Mouse (Mus musculus): ENCODE data around the gene Chic1. TPM values are rescaled to one million over a fixed set of nuclear protein-coding genes. Genes with fewer than 3 reads are reported as not detected.

The Chic1 gene
- polyA plus RNA-seq, 1 experiment: not detected

DNA sequence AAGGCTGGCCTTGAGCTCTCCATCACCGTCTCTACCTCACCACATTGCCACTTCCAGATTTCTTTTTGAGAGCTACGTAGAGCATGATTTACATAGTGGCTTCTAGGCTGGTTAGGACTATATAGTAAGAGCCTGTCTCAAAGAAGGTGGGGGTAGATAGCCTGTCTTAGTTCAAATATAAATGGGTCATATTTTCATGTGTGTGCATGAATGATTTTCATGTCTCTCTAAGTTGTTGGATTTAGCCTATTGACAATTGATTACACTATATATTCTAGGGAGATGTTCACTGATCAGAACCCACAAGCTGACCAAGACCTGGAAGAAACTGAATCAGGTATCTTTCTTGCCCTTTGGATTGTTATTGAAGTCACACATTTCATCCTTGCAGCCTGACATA, 65.4 kb downstream of the Chic1 start, which contains the start of gene Gm26992:
TSS of gene Gm26992 (plus strand) at position 301 of the 400 bp plus-strand sequence.
- H3K4me1 ChIP-seq (ENCODE audit: control insufficient read depth, insufficient read depth, low read length): no peaks in the 10 kb centered on the region
- no peak within 1 kb of the TSS for H3K27ac ChIP-seq (ENCODE audit: insufficient read depth, low read depth, low read length)
- TF ChIP-seq POLR2A (IDR thresholded peaks at IDR 0.05; ENCODE audit: borderline replicate concordance, low read depth, low read length) (no peak), CTCF (IDR thresholded peaks at IDR 0.05; ENCODE audit: low read depth, low read length) (no peak)
- no peak within 1 kb of the TSS for H3K4me3 ChIP-seq (ENCODE audit: insufficient read depth, low read length)

DNA sequence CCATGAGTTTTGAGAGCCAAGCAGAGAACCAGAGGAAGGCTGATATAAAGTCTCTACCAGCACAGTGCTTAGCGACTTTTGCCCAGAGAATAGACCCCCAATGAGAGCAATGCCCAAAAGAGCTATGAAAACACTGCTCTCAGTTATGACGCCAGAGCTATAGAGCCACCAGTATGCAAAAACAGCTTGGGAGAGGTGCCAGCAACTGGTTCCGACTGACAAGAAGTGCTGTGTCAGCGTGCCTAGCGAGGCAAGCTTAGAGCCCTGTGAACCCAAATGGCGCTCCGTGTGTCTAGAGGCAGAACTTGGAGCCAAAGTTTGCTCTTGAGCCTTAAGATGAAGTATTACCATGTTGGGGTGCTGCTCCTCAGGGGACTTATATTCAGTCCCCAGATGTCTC, 71.4 kb downstream of the Chic1 start:
- no peak overlapping the region for H3K4me3 ChIP-seq (ENCODE audit: insufficient read depth, low read length)
- TF ChIP-seq CTCF (IDR thresholded peaks at IDR 0.05; ENCODE audit: low read depth, low read length): no peak
- TF ChIP-seq POLR2A (IDR thresholded peaks at IDR 0.05; ENCODE audit: borderline replicate concordance, low read depth, low read length): no peak
- H3K4me1 ChIP-seq (ENCODE audit: control insufficient read depth, insufficient read depth, low read length): no peaks in the 10 kb centered on the region
- no peak overlapping the region for H3K27ac ChIP-seq (ENCODE audit: insufficient read depth, low read depth, low read length)

DNA sequence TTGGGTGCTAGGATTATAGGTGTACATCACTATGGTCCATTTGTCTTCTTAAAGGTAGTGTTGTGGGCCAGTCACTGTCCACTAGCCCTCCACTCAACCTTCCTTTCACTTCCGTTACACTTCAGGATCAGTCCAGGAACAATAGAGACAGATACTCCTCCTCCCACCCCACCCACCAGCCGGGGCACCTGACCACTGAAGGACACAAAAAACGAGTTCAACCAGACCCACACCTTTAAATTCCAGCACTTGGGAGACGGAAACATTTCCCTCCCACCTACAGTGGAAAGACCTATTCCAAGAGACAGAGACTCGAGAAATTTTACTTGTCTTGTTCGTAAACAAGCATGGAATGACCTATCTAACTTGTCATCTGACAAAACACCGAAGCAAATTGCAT, 76.0 kb downstream of the Chic1 start:
- no peak overlapping the region for H3K27ac ChIP-seq (ENCODE audit: insufficient read depth, low read depth, low read length)
- no peak for TF ChIP-seq CTCF (IDR thresholded peaks at IDR 0.05; ENCODE audit: low read depth, low read length)
- no peak for TF ChIP-seq POLR2A (IDR thresholded peaks at IDR 0.05; ENCODE audit: borderline replicate concordance, low read depth, low read length)
- H3K4me3 ChIP-seq (ENCODE audit: insufficient read depth, low read length): no peak overlapping the region

DNA sequence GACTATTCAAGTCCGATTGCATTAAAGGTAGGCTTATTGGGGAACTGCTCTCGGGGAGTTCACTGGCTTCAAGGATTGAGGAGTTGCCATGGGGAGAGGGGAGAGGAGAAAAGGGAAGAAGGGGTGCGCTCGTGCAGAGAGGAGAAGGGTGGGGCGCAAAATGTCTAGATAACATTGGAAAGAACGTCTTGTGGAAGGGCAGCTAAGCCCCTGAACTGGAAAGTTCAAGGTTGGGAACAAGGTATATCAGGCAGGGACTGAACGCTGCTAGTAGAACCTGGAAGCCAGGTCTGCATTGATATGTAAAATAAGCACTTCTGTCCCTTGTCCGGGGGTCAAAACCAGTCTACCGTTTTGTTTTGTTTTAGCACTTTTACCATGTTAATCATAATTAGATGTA, 81.7 kb downstream of the Chic1 start:
- TF ChIP-seq CTCF (IDR thresholded peaks at IDR 0.05; ENCODE audit: low read depth, low read length) (no peak), POLR2A (IDR thresholded peaks at IDR 0.05; ENCODE audit: borderline replicate concordance, low read depth, low read length) (no peak)
- Histone ChIP-seq H3K4me1 (ENCODE audit: control insufficient read depth, insufficient read depth, low read length) (no peaks in the 10 kb centered on the region), H3K4me3 (ENCODE audit: insufficient read depth, low read length) (no peak overlapping the region), H3K27ac (ENCODE audit: insufficient read depth, low read depth, low read length) (no peak overlapping the region)

More for the DNA sequence above, 76.0 kb downstream of the Chic1 start:
- no peaks in the 10 kb centered on the region for H3K4me1 ChIP-seq (ENCODE audit: control insufficient read depth, insufficient read depth, low read length)

DNA sequence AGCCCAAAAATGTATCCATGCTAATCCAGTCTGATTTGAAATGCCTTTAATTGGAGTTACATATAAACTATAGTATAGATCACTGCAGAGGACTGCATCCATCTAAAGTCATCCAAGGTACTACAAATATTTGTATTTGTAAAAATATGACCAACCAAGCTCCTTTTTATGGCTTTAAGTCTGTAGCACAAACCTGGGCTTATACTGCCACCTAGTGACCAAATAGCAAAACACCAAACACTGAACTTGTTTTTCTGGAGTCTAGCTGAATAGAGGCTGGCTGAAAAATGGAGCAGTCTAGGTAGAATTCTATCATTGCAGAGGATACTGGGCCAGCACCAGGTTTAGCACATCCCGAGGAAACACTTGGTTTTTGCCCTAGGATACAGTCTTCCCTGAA, 84.5 kb downstream of the Chic1 start:
- H3K4me3 ChIP-seq (ENCODE audit: insufficient read depth, low read length): no peak overlapping the region
- no peak for TF ChIP-seq POLR2A (IDR thresholded peaks at IDR 0.05; ENCODE audit: borderline replicate concordance, low read depth, low read length)
- TF ChIP-seq CTCF (IDR thresholded peaks at IDR 0.05; ENCODE audit: low read depth, low read length): no peak
- no peaks in the 10 kb centered on the region for H3K4me1 ChIP-seq (ENCODE audit: control insufficient read depth, insufficient read depth, low read length)
- H3K27ac ChIP-seq (ENCODE audit: insufficient read depth, low read depth, low read length): no peak overlapping the region

DNA sequence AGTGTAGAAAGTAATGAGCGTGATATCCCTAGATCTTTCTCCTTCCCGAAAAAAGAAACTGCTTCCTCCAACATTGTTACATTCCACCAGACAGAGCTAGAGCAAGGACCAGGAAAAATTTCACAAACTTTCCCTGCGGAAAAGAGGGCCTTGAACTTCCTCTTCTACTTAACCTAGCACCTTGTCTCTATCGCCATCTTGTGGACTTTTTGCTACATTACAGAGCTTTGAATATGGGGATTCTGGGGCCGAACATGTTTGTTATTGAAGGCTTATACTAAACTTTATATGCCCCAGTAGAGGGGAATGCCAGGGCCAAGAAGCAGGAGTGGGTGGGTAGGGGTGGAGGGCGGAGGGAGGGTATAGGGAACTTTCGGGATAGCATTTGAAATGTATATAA, 87.5 kb downstream of the Chic1 start:
- no peak for TF ChIP-seq POLR2A (IDR thresholded peaks at IDR 0.05; ENCODE audit: borderline replicate concordance, low read depth, low read length)
- Histone ChIP-seq H3K4me3 (ENCODE audit: insufficient read depth, low read length) (no peak overlapping the region), H3K4me1 (ENCODE audit: control insufficient read depth, insufficient read depth, low read length) (no peaks in the 10 kb centered on the region), H3K27ac (ENCODE audit: insufficient read depth, low read depth, low read length) (no peak overlapping the region)

Other genes with a start within 250 kb of the Chic1 start
- 0.29 TPM in 1 of 2 replicates, not detected in the other for gene Nap1l2, start 169.8 kb upstream of the Chic1 start, polyA plus RNA-seq (2012; ENCODE audit: insufficient read depth, insufficient read length, missing spikeins)
- gene Cdx4, start 35.1 kb upstream of the Chic1 start, polyA plus RNA-seq (2012; ENCODE audit: insufficient read depth, insufficient read length, missing spikeins): not detected in 2 replicates
- not detected in 2 replicates for gene Tsx, start 58.0 kb downstream of the Chic1 start, polyA plus RNA-seq (2012; ENCODE audit: insufficient read depth, insufficient read length, missing spikeins)
- gene Gm26992, start 65.5 kb downstream of the Chic1 start, polyA plus RNA-seq (2012; ENCODE audit: insufficient read depth, insufficient read length, missing spikeins): not detected in 2 replicates